Mouse (Mus musculus) small intestine, adult 2 months (tissue): ENCODE measurements around the gene Plin5. TPM values are rescaled to one million over a fixed set of nuclear protein-coding genes. Genes with fewer than 3 reads are reported as not detected.

Experiments used
- H3K27ac ChIP-seq: fragments of 200-500 bp; 2 replicates; pipeline ENCODE4 v1.5.1; 2012; ENCODE audit warnings: low read depth, low read length, control low read depth, inconsistent platforms; ENCODE audit not compliant: insufficient read depth
- H3K27me3 ChIP-seq: fragments of 200-500 bp; 2 replicates; pipeline ENCODE4 v1.6.1; 2012; ENCODE audit warnings: mild to moderate bottlenecking, moderate library complexity, low read length, inconsistent platforms; ENCODE audit not compliant: control insufficient read depth, insufficient read depth
- H3K36me3 ChIP-seq: fragments of 200-500 bp; 2 replicates; pipeline ENCODE4 v1.6.1; 2012; ENCODE audit warnings: mild to moderate bottlenecking, low read length, control low read depth, inconsistent platforms; ENCODE audit not compliant: control insufficient read depth, insufficient read depth
- H3K4me1 ChIP-seq: fragments of 200-500 bp; 2 replicates; pipeline ENCODE4 v1.6.1; 2012; ENCODE audit warnings: low read length, inconsistent platforms, mixed read lengths; ENCODE audit not compliant: control insufficient read depth, insufficient read depth, insufficient read length
- H3K4me3 ChIP-seq: fragments of 200-500 bp; 2 replicates; pipeline ENCODE4 v1.5.1; 2012; ENCODE audit warnings: low read depth, mild to moderate bottlenecking, control low read depth, inconsistent platforms, low read length, moderate library complexity
- CTCF ChIP-seq: fragments of 200-500 bp; IDR thresholded peaks from 2 replicates; pipeline ENCODE4 v1.5.1; 2012; ENCODE audit warnings: low read depth, mild to moderate bottlenecking, control low read depth, inconsistent platforms, low read length, moderate library complexity, mixed read lengths; ENCODE audit not compliant: insufficient replicate concordance, insufficient read length; ENCODE audit errors: extremely low read depth
- POLR2A ChIP-seq: fragments of 200-500 bp; IDR thresholded peaks from 2 replicates; pipeline ENCODE4 v1.6.1; 2012; ENCODE audit warnings: low read depth, mild to moderate bottlenecking, control low read depth, inconsistent platforms, low read length, moderate library complexity
- WGBS: fragments of 180-500 bp; shearing (Covaris S2); methylation state at CpG from one replicate; pipeline ENCODE4 v1.1.7; 2018; 5-methylcytosine and 5-hydroxymethylcytosine counted together
- polyA plus RNA-seq: library from polyadenylated mRNA; depleted of rRNA; stranded (reverse); fragments of >200 nt; gene quantifications from 2 replicates; pipeline ENCODE4 v1.2.3, GENCODE M21; 2012

Plin5 gene
- polyA plus RNA-seq, 1 experiment, result 0.05 TPM

DNA sequence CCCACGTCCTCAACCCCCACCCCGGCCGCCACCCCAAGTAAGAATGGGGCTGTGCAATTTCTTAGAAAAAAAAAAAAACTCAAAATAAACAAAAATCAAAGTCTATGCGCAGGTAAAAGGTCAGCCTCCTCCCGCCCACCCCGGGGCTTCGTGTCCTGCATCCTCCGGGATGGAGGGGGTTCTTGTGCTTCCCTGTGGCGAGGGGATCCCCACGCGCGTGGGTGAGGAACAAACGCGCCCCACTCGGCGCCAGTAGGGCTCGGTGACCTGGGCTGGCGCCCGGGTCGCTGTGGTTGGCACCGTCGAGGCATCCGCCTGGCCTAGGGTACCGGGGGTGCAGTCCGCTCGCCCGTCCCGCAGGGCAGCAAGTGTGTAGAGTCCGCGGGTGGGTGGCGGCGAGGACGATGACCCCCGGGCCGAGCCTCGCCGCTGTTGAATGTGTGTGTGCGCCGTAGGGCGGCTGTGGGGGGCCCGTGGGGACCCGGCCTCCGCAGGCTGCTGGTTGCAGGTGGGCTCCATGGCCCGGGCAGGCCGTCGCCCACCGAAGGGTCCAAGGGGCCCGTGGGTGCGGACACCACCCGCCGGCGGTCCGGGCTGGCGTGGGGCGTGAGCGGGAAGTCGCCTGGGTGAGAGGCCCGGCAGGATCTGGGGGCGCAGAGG lies 6.4 kb upstream of the Plin5 start:
- peak overlapping the region; percentile 72 for H3K4me3 ChIP-seq
- H3K27ac ChIP-seq, result no peak overlapping the region
- peaks cover 16% of the 10 kb centered on the region for H3K4me1 ChIP-seq
- TF ChIP-seq CTCF, result no peak
- TF ChIP-seq POLR2A, result no peak
- no peaks in the 10 kb centered on the region for H3K27me3 ChIP-seq
- WGBS, result 41% methylated on average over 59 of the region's 59 CpGs
- no peaks in the 10 kb centered on the region for H3K36me3 ChIP-seq

GRCm38 (mm10) chr17:56123161-56123560 lies 5.8 kb upstream of the Plin5 start:
- Histone ChIP-seq H3K27ac (no peak overlapping the region), H3K4me3 (no peak overlapping the region), H3K27me3 (no peaks in the 10 kb centered on the region), H3K36me3 (no peaks in the 10 kb centered on the region), H3K4me1 (peaks cover 16% of the 10 kb centered on the region)
- TF ChIP-seq POLR2A, result no peak
- no peak for TF ChIP-seq CTCF
- 94% methylated on average over 12 of the region's 12 CpGs for WGBS

DNA sequence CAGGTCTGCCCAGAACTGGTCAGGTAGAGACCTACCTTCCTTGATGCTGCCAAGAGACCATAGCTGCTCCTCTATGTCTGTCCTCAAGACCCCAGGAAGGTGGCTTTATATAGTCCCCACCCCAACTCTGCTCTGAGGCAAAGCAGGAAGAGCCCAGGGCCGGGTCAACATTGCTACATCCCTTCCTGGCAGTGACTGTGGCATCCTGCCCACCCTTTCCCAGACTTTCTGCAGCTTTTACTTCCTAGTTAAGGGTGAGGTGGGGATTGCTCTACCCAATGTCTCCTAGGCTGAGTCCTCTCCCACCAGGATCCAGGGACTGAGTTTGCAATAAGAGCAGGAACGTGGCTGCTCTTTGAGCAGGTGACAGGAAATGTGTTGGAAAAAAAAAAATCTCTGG lies 4.4 kb upstream of the Plin5 start, which contains the start of gene Lrg1:
Lrg1 (minus strand) TSS at position 176 of the 400 bp plus-strand sequence.
- Histone ChIP-seq H3K36me3 (no peaks in the 10 kb centered on the region), H3K4me3 (no peak within 1 kb of the TSS), H3K27ac (no peak within 1 kb of the TSS), H3K4me1 (peaks cover 22% of the 10 kb centered on the region), H3K27me3 (no peaks in the 10 kb centered on the region)
- WGBS, result 38% methylated on average over 2 of the region's 2 CpGs
- TF ChIP-seq CTCF, result no peak
- TF ChIP-seq POLR2A, result no peak

- no peaks in the 10 kb centered on the region for H3K36me3 ChIP-seq
- H3K27me3 ChIP-seq, result no peaks in the 10 kb centered on the region
- TF ChIP-seq CTCF (no peak), POLR2A (no peak)
- 3% methylated on average over 66 of the region's 66 CpGs for WGBS
- no peak overlapping the region for H3K27ac ChIP-seq
- peaks cover 22% of the 10 kb centered on the region for H3K4me1 ChIP-seq
- H3K4me3 ChIP-seq, result peak overlapping the region; percentile 54
Observed at GRCm38 (mm10) chr17:56119981-56120880, 2.8 kb upstream of the Plin5 start.

GRCm38 (mm10) chr17:56119431-56119830 lies 2.0 kb upstream of the Plin5 start:
- Histone ChIP-seq H3K4me1 (peaks cover 22% of the 10 kb centered on the region), H3K4me3 (peak overlapping the region; percentile 54; the same call in 1 of the 2 replicates), H3K36me3 (no peaks in the 10 kb centered on the region), H3K27ac (no peak overlapping the region), H3K27me3 (no peaks in the 10 kb centered on the region)
- no peak for TF ChIP-seq POLR2A
- TF ChIP-seq CTCF, result no peak
- WGBS, result 36% methylated on average over 12 of the region's 12 CpGs

GRCm38 (mm10) chr17:56116193-56116592 lies 1.2 kb downstream of the Plin5 start:
- Histone ChIP-seq H3K4me3 (no peak overlapping the region), H3K27me3 (no peaks in the 10 kb centered on the region), H3K4me1 (peaks cover 17% of the 10 kb centered on the region), H3K27ac (no peak overlapping the region), H3K36me3 (no peaks in the 10 kb centered on the region)
- WGBS, result 63% methylated on average over 10 of the region's 10 CpGs
- TF ChIP-seq CTCF (no peak), POLR2A (no peak)

- no peak overlapping the region for H3K27ac ChIP-seq
- H3K36me3 ChIP-seq, result no peaks in the 10 kb centered on the region
- no peaks in the 10 kb centered on the region for H3K27me3 ChIP-seq
- peaks cover 7% of the 10 kb centered on the region; the same call in 1 of the 2 replicates for H3K4me1 ChIP-seq
- no peak overlapping the region for H3K4me3 ChIP-seq
- TF ChIP-seq POLR2A, result no peak
- no peak for TF ChIP-seq CTCF
- WGBS, result 90% methylated on average over 3 of the region's 3 CpGs
Observed at GRCm38 (mm10) chr17:56112743-56113142, 4.7 kb downstream of the Plin5 start.
